Mouse (Mus musculus) forebrain, embryonic 16.5 days (tissue): ENCODE results near the gene She. TPM values are rescaled to one million over a fixed set of nuclear protein-coding genes. Genes with fewer than 3 reads are reported as not detected.
"Not testable (repeated sequence)": the region's sequence is repeated elsewhere in the genome, so short reads cannot be mapped to it uniquely, and the experiment has no call there.

ENCODE experiments used
- ATAC-seq: fragments of 200-750 bp; cut with Nextera tagmentation; 2 replicates; pipeline ENCODE4 v1.8.0; 2017; ENCODE audit warnings: mild to moderate bottlenecking, moderate library complexity
- H3K27ac ChIP-seq: fragments of 300-500 bp; sonication (generic); 2 replicates; pipeline ENCODE4 v1.5.1; 2014; ENCODE audit warnings: low read length, control low read depth
- H3K27me3 ChIP-seq: fragments of 300-500 bp; sonication (generic); replicated peaks from 2 replicates; pipeline ENCODE4 v1.6.1; 2014; ENCODE audit warnings: low read length; ENCODE audit not compliant: control insufficient read depth, insufficient read depth
- H3K36me3 ChIP-seq: fragments of 300-500 bp; sonication (generic); 2 replicates; pipeline ENCODE4 v1.6.1; 2014; ENCODE audit not compliant: control insufficient read depth, insufficient read depth
- H3K4me1 ChIP-seq: fragments of 300-500 bp; sonication (generic); replicated peaks from 2 replicates; pipeline ENCODE4 v1.6.1; 2014; ENCODE audit warnings: low read length; ENCODE audit not compliant: control insufficient read depth, insufficient read depth
- H3K4me2 ChIP-seq: fragments of 300-500 bp; sonication (generic); 2 replicates; pipeline ENCODE4 v1.6.1; 2014; ENCODE audit warnings: mild to moderate bottlenecking, low read length, control low read depth
- H3K4me3 ChIP-seq: fragments of 300-500 bp; sonication (generic); replicated peaks from 2 replicates; pipeline ENCODE4 v1.5.1; 2014; ENCODE audit warnings: mild to moderate bottlenecking, low read length, control low read depth
- H3K9ac ChIP-seq: fragments of 300-500 bp; sonication (generic); replicated peaks from 2 replicates; pipeline ENCODE4 v1.6.1; 2014; ENCODE audit warnings: low read depth, low read length, control low read depth
- H3K9me3 ChIP-seq: fragments of 300-500 bp; sonication (generic); 2 replicates; pipeline ENCODE4 v1.6.1; 2016; ENCODE audit warnings: low read length; ENCODE audit not compliant: control insufficient read depth
- WGBS: fragments of 180-500 bp; shearing (Covaris S2); extraction: QIAGEN DNeasy Blood & Tissue Kit; methylation state at CpG from one replicate; pipeline ENCODE4 v1.1.7; 2014; 5-methylcytosine and 5-hydroxymethylcytosine counted together
- polyA plus RNA-seq: library from polyadenylated mRNA; unstranded; fragments of >200 nt; fragmentation: Nextera tagmentation; extraction: Ambion mirVana; gene quantifications from 2 replicates; pipeline ENCODE4 v1.2.1, GENCODE M21; 2015

She gene
- polyA plus RNA-seq, 1 experiment from 2014 or later: 1.4 TPM

DNA sequence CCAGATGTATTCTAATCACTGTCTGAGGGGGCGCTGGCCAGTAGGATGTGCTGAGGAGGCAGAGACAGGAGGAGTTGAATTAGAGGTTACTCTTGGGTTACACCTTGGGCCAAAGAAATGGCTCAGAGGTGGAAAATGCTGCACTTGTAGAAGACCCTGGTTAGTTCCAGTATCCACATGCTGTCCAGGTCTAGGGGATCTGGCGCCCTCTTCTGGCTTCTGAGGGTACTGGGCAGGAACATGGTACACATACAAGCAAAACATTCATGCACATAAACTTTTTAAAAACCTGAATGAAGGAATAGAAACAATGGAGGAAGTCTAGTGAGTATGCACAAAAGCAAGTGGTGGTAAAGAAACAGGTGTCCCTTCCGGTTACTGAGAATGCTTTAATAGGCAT, 26.2 kb downstream of the She start:
- no peaks in the 10 kb centered on the region for H3K9me3 ChIP-seq
- H3K4me1 ChIP-seq: peaks cover 11% of the 10 kb centered on the region
- ATAC-seq: no peak
- no peak overlapping the region for H3K27ac ChIP-seq
- no peak overlapping the region for H3K4me2 ChIP-seq
- 80% methylated on average over 3 of the region's 3 CpGs for WGBS
- H3K4me3 ChIP-seq: no peak overlapping the region
- no peaks in the 10 kb centered on the region for H3K27me3 ChIP-seq
- no peak overlapping the region for H3K9ac ChIP-seq
- H3K36me3 ChIP-seq: no peaks in the 10 kb centered on the region

DNA sequence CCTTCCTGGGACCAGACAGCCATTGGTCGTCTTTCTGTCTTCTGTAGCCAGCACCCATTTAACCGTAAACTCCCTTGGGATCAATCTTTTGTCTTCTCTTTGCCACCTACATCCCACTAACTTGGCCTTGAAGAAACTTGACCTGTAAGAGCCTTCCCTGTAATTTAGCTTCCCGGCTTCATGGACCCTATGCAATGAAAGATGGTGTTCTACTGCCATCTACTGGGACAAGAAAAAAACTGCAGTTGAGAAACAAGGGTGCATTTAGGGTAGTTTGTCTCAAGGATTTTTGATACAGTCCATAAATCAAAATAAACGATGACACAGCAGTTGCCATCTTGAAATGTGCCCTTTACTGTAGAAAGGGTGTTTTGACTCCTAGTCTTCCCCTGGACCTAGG, 27.0 kb downstream of the She start:
- no peak for ATAC-seq
- Histone ChIP-seq H3K9ac (no peak overlapping the region), H3K4me3 (no peak overlapping the region), H3K4me2 (no peak overlapping the region), H3K4me1 (peaks cover 11% of the 10 kb centered on the region), H3K27ac (no peak overlapping the region), H3K36me3 (no peaks in the 10 kb centered on the region), H3K9me3 (no peaks in the 10 kb centered on the region), H3K27me3 (no peaks in the 10 kb centered on the region)
- WGBS: 15% methylated on average over 4 of the region's 4 CpGs

DNA sequence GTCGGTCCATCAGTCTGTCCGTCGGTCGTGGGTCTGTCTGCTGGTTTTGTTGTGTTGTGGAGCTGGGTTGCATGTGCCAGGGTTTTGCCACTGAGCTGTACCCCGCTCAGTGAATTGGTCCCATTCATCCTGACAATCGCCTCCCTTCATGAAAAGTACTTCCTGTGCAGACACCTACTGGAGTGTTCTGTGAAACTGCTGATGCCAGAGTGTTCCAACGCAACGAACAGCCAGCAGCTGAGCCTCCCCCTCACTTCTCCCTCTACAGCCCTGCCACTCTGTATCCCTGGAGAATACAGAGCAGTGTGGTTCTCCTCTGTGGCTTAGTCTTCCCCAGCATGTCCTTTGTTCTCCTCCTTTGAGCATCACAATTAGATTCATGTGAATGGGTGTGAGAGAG, 27.7 kb downstream of the She start:
- Histone ChIP-seq H3K27me3 (no peaks in the 10 kb centered on the region), H3K4me2 (no peak overlapping the region), H3K36me3 (no peaks in the 10 kb centered on the region), H3K27ac (no peak overlapping the region), H3K9me3 (no peaks in the 10 kb centered on the region), H3K4me1 (peaks cover 11% of the 10 kb centered on the region), H3K9ac (no peak overlapping the region), H3K4me3 (no peak overlapping the region)
- WGBS: 60% methylated on average over 8 of the region's 8 CpGs
- peak; percentile 37 for ATAC-seq

DNA sequence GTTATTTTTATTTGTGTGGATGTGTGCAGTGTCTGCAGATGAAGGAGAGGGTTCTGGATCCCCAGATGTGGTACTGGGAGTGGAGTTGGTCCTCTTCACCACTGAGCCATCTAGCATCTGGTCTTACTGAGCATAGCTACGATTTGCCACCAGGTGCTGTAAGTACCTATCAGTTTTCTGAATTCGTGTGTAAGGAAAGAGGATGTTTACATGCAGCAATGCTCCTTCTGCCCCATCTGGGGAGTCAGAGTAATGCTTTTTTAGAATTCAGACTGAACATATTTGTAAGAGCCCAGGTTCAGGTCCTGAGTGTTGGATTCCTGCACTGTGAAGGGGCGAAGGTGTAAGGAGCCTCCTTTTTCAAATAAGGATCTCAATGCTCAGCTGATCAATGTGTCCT, 28.8 kb downstream of the She start:
- no peak for ATAC-seq
- no peaks in the 10 kb centered on the region for H3K36me3 ChIP-seq
- no peaks in the 10 kb centered on the region for H3K27me3 ChIP-seq
- H3K9me3 ChIP-seq: no peaks in the 10 kb centered on the region
- peaks cover 12% of the 10 kb centered on the region for H3K4me1 ChIP-seq
- no peak overlapping the region for H3K4me2 ChIP-seq
- no peak overlapping the region for H3K9ac ChIP-seq
- 76% methylated on average over 3 of the region's 3 CpGs for WGBS
- H3K27ac ChIP-seq: no peak overlapping the region
- H3K4me3 ChIP-seq: no peak overlapping the region

DNA sequence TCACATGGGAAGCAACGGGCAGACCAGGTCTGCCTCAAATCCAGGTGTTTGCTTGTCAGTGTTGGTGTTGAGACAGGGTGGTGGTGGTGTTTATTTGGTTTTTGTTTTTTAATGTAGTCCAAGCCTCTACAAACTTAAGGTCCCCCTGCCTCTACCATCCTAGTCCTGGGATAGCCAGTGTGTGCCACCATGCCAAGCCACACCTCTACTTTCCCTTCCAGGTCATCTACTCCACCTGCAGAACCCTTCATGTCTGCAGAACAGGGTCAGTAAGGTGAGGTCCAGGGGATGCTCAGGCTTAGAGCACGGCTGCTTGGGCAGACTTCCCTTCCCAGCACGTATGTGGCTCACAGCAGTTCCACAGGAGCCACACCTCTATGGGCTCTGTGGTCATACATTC, 29.2 kb downstream of the She start:
- WGBS: 73% methylated on average over 3 of the region's 3 CpGs
- Histone ChIP-seq H3K27ac (no peak overlapping the region), H3K9ac (no peak overlapping the region), H3K27me3 (no peaks in the 10 kb centered on the region), H3K4me3 (no peak overlapping the region), H3K36me3 (no peaks in the 10 kb centered on the region), H3K9me3 (no peaks in the 10 kb centered on the region), H3K4me1 (peaks cover 16% of the 10 kb centered on the region), H3K4me2 (no peak overlapping the region)
- no peak for ATAC-seq

DNA sequence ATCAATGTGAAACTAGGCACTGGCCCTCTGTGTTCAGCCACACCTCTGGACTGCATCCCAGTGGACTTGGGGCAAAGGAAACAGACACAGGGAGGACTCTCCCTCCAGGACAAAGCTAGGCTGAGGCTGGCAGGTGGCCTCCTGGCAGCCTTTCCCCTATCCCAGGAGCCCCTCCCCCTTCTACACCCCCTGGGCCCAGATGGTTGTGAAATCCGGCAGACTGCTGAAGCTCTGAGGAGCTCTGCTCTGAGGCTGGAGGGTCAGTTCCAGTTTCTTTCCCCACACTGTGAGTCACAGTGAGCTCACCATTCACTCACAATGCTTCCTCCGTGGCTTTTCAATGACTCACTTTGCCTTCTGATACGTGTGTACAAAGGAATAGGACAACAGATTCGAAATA, 29.9 kb downstream of the She start:
- Histone ChIP-seq H3K27me3 (no peaks in the 10 kb centered on the region), H3K4me1 (peaks cover 17% of the 10 kb centered on the region), H3K9me3 (no peaks in the 10 kb centered on the region), H3K36me3 (no peaks in the 10 kb centered on the region), H3K27ac (peak overlapping the region; percentile 68), H3K9ac (peak overlapping the region; percentile 26; the same call in 1 of the 2 replicates), H3K4me2 (no peak overlapping the region), H3K4me3 (no peak overlapping the region)
- peak; percentile 81 for ATAC-seq
- WGBS: 3% methylated on average over 4 of the region's 4 CpGs

DNA sequence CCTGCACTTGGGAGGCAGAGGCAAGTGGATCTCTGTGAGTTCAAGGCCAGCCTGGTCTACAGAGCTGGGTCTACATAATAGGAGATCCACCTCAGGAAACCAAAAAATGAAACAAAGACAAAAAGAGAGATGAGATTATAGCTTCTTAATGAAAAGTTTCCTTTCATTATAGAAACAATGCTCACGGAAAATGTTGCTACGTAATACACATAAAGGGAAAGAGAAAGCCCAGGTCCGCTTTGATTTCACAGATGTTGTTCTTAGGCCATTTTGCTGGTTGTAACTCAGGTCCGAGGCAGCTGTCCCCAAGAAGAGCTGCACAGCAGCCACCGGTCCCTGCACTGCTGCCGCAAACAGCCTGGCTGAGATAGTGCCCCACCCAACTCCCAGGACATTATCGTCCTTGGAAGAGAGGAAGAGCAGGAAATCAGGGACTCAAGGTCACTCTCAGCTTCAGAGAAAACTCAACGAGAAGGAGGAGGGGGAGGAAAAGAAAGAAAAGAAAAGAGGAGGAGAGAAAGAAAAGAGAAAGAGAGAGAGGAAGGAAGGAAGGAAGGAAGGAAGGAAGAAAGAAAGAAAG, 31.1 kb downstream of the She start:
- no peak for ATAC-seq
- no peaks in the 10 kb centered on the region for H3K9me3 ChIP-seq
- no peak overlapping the region for H3K27ac ChIP-seq
- H3K4me3 ChIP-seq: no peak overlapping the region
- 81% methylated on average over 8 of the region's 8 CpGs for WGBS
- H3K4me1 ChIP-seq: peaks cover 20% of the 10 kb centered on the region
- H3K27me3 ChIP-seq: no peaks in the 10 kb centered on the region
- H3K9ac ChIP-seq: no peak overlapping the region
- H3K4me2 ChIP-seq: no peak overlapping the region
- H3K36me3 ChIP-seq: no peaks in the 10 kb centered on the region

DNA sequence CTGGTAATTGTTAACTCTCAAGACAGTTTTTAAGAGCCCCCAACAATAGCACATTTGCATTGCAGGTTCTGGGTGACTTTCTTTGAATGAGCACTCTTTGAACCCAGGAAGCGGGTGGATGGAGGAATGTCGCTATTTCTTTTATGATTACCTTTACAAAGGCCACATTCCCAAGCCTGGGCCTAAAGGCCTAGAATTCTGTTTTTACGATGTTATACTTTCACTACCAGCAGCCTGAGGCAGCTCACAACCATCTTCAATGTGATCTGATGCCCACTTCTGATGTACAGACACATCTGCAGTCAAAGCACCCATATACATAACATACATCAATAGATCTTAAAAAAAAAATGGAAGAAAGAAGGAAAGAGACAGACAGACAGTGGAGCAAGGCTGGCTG, 32.1 kb downstream of the She start:
- not testable (repeated sequence) for H3K27ac ChIP-seq, H3K36me3 ChIP-seq, H3K27me3 ChIP-seq, H3K9ac ChIP-seq, ATAC-seq, H3K4me3 ChIP-seq, H3K4me2 ChIP-seq, H3K9me3 ChIP-seq
- WGBS: 83% methylated on average over 3 of the region's 3 CpGs
- peaks cover 28% of the 10 kb centered on the region for H3K4me1 ChIP-seq

DNA sequence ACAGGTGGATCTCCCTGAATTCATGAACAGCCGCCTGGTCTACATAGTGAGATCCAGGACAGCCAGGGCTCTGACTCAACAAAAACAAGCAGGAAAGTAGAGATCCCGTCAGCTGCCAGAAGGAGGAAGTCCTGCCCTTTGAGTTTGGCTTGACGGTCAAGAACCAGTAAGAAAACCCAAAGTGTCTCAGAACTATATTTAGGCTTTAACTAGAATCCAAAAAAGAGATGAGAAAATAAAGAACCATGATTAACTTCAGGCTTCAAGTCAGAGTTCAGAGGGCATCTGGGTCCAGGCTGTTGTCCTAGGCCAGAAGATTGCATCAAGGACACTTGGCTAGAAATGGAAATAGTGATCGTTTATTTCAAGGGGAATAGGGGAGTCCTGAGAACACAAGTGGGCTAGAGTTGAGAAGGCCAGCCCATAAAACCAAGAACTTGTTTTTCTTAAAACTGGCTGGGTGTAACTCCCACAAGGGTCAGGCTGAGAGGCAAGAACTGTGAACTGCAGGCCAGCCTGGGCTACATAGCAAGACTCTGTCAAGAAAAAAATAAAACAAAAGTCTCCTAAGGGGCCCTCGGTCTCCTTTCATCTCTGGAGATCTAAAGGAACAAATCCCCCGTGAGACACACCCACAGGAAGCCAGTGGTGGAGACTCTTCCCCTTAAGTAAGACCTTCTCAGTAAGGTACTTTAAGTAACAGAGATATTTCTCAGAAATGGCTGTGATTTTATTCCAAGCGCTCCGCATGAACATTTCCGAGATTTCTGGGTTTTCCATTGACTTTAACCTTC, 32.7 kb downstream of the She start:
- H3K9ac ChIP-seq: no peak overlapping the region
- peaks cover 35% of the 10 kb centered on the region for H3K4me1 ChIP-seq
- no peaks in the 10 kb centered on the region for H3K27me3 ChIP-seq
- 82% methylated on average over 9 of the region's 9 CpGs for WGBS
- no peak overlapping the region for H3K4me2 ChIP-seq
- no peak for ATAC-seq
- H3K4me3 ChIP-seq: no peak overlapping the region
- H3K36me3 ChIP-seq: no peaks in the 10 kb centered on the region
- H3K27ac ChIP-seq: no peak overlapping the region
- H3K9me3 ChIP-seq: no peaks in the 10 kb centered on the region
